Mouse (Mus musculus) activated CD4-positive, CD25-positive, alpha-beta regulatory T cell, adult 9 weeks (primary cell): ENCODE data around the gene Gbp7. TPM values are rescaled to one million over a fixed set of nuclear protein-coding genes. Genes with fewer than 3 reads are reported as not detected.

Experiments
- polyA plus RNA-seq: library from polyadenylated mRNA; unstranded; fragments of 100-300 nt; shearing (Covaris generic); gene quantifications from one replicate; pipeline ENCODE4 v1.2.1, GENCODE M21; 2017

The Gbp7 gene
- polyA plus RNA-seq: 255 TPM

GRCm38 (mm10) chr3:142530087-142530953, at the start of gene Gbp7:
TSS of gene Gbp7 (plus strand) at chr3:142530342.

GRCm38 (mm10) chr3:142493536-142494061, 36.5 kb upstream of the Gbp7 start, which contains the start of gene Gbp5:
TSS of gene Gbp5 (plus strand) at chr3:142493978.

GRCm38 (mm10) chr3:142559632-142560228, 29.6 kb downstream of the Gbp7 start, which contains the start of gene Gbp3:
TSS of gene Gbp3 (plus strand) at chr3:142560026.

GRCm38 (mm10) chr3:142594547-142594946, 64.4 kb downstream of the Gbp7 start, which contains the start of gene Gbp2b:
TSS of gene Gbp2b (plus strand) at chr3:142594847.

Other genes starting within 250 kb of the Gbp7 start
- 40.1 TPM for gene Pdlim5, start 134.6 kb upstream of the Gbp7 start, polyA plus RNA-seq
- 62.7 TPM for gene Gbp5, start 36.4 kb upstream of the Gbp7 start, polyA plus RNA-seq
- gene Gbp3, start 29.7 kb downstream of the Gbp7 start, polyA plus RNA-seq: 150 TPM
- gene Gbp2b, start 64.5 kb downstream of the Gbp7 start, polyA plus RNA-seq: 34.5 TPM
- gene Gbp2, start 90.3 kb downstream of the Gbp7 start, polyA plus RNA-seq: 156 TPM
- 6.0 TPM for gene Kyat3, start 170.7 kb downstream of the Gbp7 start, polyA plus RNA-seq
- 84.0 TPM for gene Gtf2b, start 234.7 kb downstream of the Gbp7 start, polyA plus RNA-seq